Mouse (Mus musculus): ENCODE results near the gene Pibf1. TPM values are rescaled to one million over a fixed set of nuclear protein-coding genes. Genes with fewer than 3 reads are reported as not detected.

Pibf1 gene
- polyA plus RNA-seq, 1 experiment from 2014 or later: 23.6 TPM

GRCm38 (mm10) chr14:99163051-99163450, 63.8 kb downstream of the Pibf1 start:
- H3K4me3 ChIP-seq (ENCODE audit: low read depth, low read length): no peak overlapping the region
- no peak overlapping the region for H3K4me2 ChIP-seq (replicated peaks; ENCODE audit: low read depth, low read length)
- H3K9me3 ChIP-seq (ENCODE audit: control insufficient read depth, low read length): no peaks in the 10 kb centered on the region
- H3K4me1 ChIP-seq (replicated peaks; ENCODE audit: control insufficient read depth, insufficient read depth, low read length): no peaks in the 10 kb centered on the region
- H3K27ac ChIP-seq (ENCODE audit: low read depth, low read length): no peak overlapping the region
- WGBS: 93% methylated on average over 3 of the region's 3 CpGs
- no peak overlapping the region for H3K9ac ChIP-seq (ENCODE audit: low read depth, low read length)
- H3K36me3 ChIP-seq (ENCODE audit: control insufficient read depth, insufficient read depth, low read length): no peaks in the 10 kb centered on the region
- DNase-seq (ENCODE audit: low spot score) (no peak), ATAC-seq (ENCODE audit: low FRiP score) (no peak)
- no peaks in the 10 kb centered on the region for H3K27me3 ChIP-seq (ENCODE audit: control insufficient read depth, insufficient read depth, low read length)

GRCm38 (mm10) chr14:99174138-99174745, 75.0 kb downstream of the Pibf1 start:
- H3K27me3 ChIP-seq (ENCODE audit: control insufficient read depth, insufficient read depth, low read length): no peaks in the 10 kb centered on the region
- H3K4me1 ChIP-seq (replicated peaks; ENCODE audit: control insufficient read depth, insufficient read depth, low read length): no peaks in the 10 kb centered on the region
- DNase-seq (ENCODE audit: low spot score) (no peak), ATAC-seq (ENCODE audit: low FRiP score) (no peak)
- H3K9me3 ChIP-seq (ENCODE audit: control insufficient read depth, low read length): no peaks in the 10 kb centered on the region
- H3K9ac ChIP-seq (ENCODE audit: low read depth, low read length): no peak overlapping the region
- no peak overlapping the region for H3K4me2 ChIP-seq (replicated peaks; ENCODE audit: low read depth, low read length)
- H3K27ac ChIP-seq (ENCODE audit: low read depth, low read length): no peak overlapping the region
- 81% methylated on average over 4 of the region's 4 CpGs for WGBS
- H3K36me3 ChIP-seq (ENCODE audit: control insufficient read depth, insufficient read depth, low read length): no peaks in the 10 kb centered on the region
- no peak overlapping the region for H3K4me3 ChIP-seq (ENCODE audit: low read depth, low read length)

- 59% methylated on average over 9 of the region's 9 CpGs for WGBS
- H3K4me2 ChIP-seq (replicated peaks; ENCODE audit: low read depth, low read length): no peak overlapping the region
- ATAC-seq (ENCODE audit: low FRiP score) (no peak), DNase-seq (ENCODE audit: low spot score) (no peak)
- H3K27ac ChIP-seq (ENCODE audit: low read depth, low read length): no peak overlapping the region
- H3K27me3 ChIP-seq (ENCODE audit: control insufficient read depth, insufficient read depth, low read length): no peaks in the 10 kb centered on the region
- no peak overlapping the region for H3K9ac ChIP-seq (ENCODE audit: low read depth, low read length)
- no peaks in the 10 kb centered on the region for H3K36me3 ChIP-seq (ENCODE audit: control insufficient read depth, insufficient read depth, low read length)
- H3K4me1 ChIP-seq (replicated peaks; ENCODE audit: control insufficient read depth, insufficient read depth, low read length): no peaks in the 10 kb centered on the region
- H3K4me3 ChIP-seq (ENCODE audit: low read depth, low read length): no peak overlapping the region
- no peaks in the 10 kb centered on the region for H3K9me3 ChIP-seq (ENCODE audit: control insufficient read depth, low read length)
These were observed 77.3 kb downstream of the Pibf1 start for GRCm38 (mm10) chr14:99176559-99176958.

- H3K27ac ChIP-seq (ENCODE audit: low read depth, low read length): no peak overlapping the region
- DNase-seq (ENCODE audit: low spot score) (no peak), ATAC-seq (ENCODE audit: low FRiP score) (no peak)
- no peak overlapping the region for H3K4me3 ChIP-seq (ENCODE audit: low read depth, low read length)
- WGBS: 93% methylated on average over 5 of the region's 5 CpGs
- no peaks in the 10 kb centered on the region for H3K36me3 ChIP-seq (ENCODE audit: control insufficient read depth, insufficient read depth, low read length)
- no peaks in the 10 kb centered on the region for H3K27me3 ChIP-seq (ENCODE audit: control insufficient read depth, insufficient read depth, low read length)
- H3K4me2 ChIP-seq (replicated peaks; ENCODE audit: low read depth, low read length): no peak overlapping the region
- no peak overlapping the region for H3K9ac ChIP-seq (ENCODE audit: low read depth, low read length)
- H3K9me3 ChIP-seq (ENCODE audit: control insufficient read depth, low read length): no peaks in the 10 kb centered on the region
- H3K4me1 ChIP-seq (replicated peaks; ENCODE audit: control insufficient read depth, insufficient read depth, low read length): no peaks in the 10 kb centered on the region
These were observed 91.0 kb downstream of the Pibf1 start for GRCm38 (mm10) chr14:99190153-99190790.

- Histone ChIP-seq H3K9me3 (ENCODE audit: control insufficient read depth, low read length) (no peaks in the 10 kb centered on the region), H3K27ac (ENCODE audit: low read depth, low read length) (no peak overlapping the region), H3K4me2 (replicated peaks; ENCODE audit: low read depth, low read length) (no peak overlapping the region), H3K9ac (ENCODE audit: low read depth, low read length) (no peak overlapping the region), H3K4me1 (replicated peaks; ENCODE audit: control insufficient read depth, insufficient read depth, low read length) (no peaks in the 10 kb centered on the region), H3K4me3 (ENCODE audit: low read depth, low read length) (no peak overlapping the region), H3K36me3 (ENCODE audit: control insufficient read depth, insufficient read depth, low read length) (no peaks in the 10 kb centered on the region), H3K27me3 (ENCODE audit: control insufficient read depth, insufficient read depth, low read length) (no peaks in the 10 kb centered on the region)
- ATAC-seq (ENCODE audit: low FRiP score): no peak
- no peak for DNase-seq (ENCODE audit: low spot score)
- 96% methylated on average over 2 of the region's 2 CpGs for WGBS
These were observed 106.6 kb downstream of the Pibf1 start for GRCm38 (mm10) chr14:99205865-99206264.

GRCm38 (mm10) chr14:99206591-99206990, 107.4 kb downstream of the Pibf1 start:
- DNase-seq (ENCODE audit: low spot score) (no peak), ATAC-seq (ENCODE audit: low FRiP score) (no peak)
- Histone ChIP-seq H3K4me3 (ENCODE audit: low read depth, low read length) (no peak overlapping the region), H3K27ac (ENCODE audit: low read depth, low read length) (no peak overlapping the region), H3K9ac (ENCODE audit: low read depth, low read length) (no peak overlapping the region), H3K36me3 (ENCODE audit: control insufficient read depth, insufficient read depth, low read length) (no peaks in the 10 kb centered on the region), H3K9me3 (ENCODE audit: control insufficient read depth, low read length) (no peaks in the 10 kb centered on the region), H3K4me2 (replicated peaks; ENCODE audit: low read depth, low read length) (no peak overlapping the region), H3K27me3 (ENCODE audit: control insufficient read depth, insufficient read depth, low read length) (no peaks in the 10 kb centered on the region), H3K4me1 (replicated peaks; ENCODE audit: control insufficient read depth, insufficient read depth, low read length) (no peaks in the 10 kb centered on the region)
- 96% methylated on average over 5 of the region's 5 CpGs for WGBS

GRCm38 (mm10) chr14:99210431-99210830, 111.2 kb downstream of the Pibf1 start:
- Histone ChIP-seq H3K27ac (ENCODE audit: low read depth, low read length) (no peak overlapping the region), H3K4me2 (replicated peaks; ENCODE audit: low read depth, low read length) (no peak overlapping the region), H3K4me3 (ENCODE audit: low read depth, low read length) (no peak overlapping the region), H3K36me3 (ENCODE audit: control insufficient read depth, insufficient read depth, low read length) (no peaks in the 10 kb centered on the region), H3K9me3 (ENCODE audit: control insufficient read depth, low read length) (no peaks in the 10 kb centered on the region), H3K9ac (ENCODE audit: low read depth, low read length) (no peak overlapping the region), H3K4me1 (replicated peaks; ENCODE audit: control insufficient read depth, insufficient read depth, low read length) (no peaks in the 10 kb centered on the region), H3K27me3 (ENCODE audit: control insufficient read depth, insufficient read depth, low read length) (no peaks in the 10 kb centered on the region)
- ATAC-seq (ENCODE audit: low FRiP score): no peak
- WGBS: 85% methylated on average over 5 of the region's 5 CpGs
- no peak for DNase-seq (ENCODE audit: low spot score)

- H3K36me3 ChIP-seq (ENCODE audit: control insufficient read depth, insufficient read depth, low read length): no peaks in the 10 kb centered on the region
- no peak overlapping the region for H3K4me2 ChIP-seq (replicated peaks; ENCODE audit: low read depth, low read length)
- H3K4me3 ChIP-seq (ENCODE audit: low read depth, low read length): no peak overlapping the region
- no peak overlapping the region for H3K9ac ChIP-seq (ENCODE audit: low read depth, low read length)
- DNase-seq (ENCODE audit: low spot score) (no peak), ATAC-seq (ENCODE audit: low FRiP score) (no peak)
- no peaks in the 10 kb centered on the region for H3K9me3 ChIP-seq (ENCODE audit: control insufficient read depth, low read length)
- H3K27ac ChIP-seq (ENCODE audit: low read depth, low read length): no peak overlapping the region
- H3K27me3 ChIP-seq (ENCODE audit: control insufficient read depth, insufficient read depth, low read length): no peaks in the 10 kb centered on the region
- no peaks in the 10 kb centered on the region for H3K4me1 ChIP-seq (replicated peaks; ENCODE audit: control insufficient read depth, insufficient read depth, low read length)
- 84% methylated on average over 7 of the region's 7 CpGs for WGBS
These were observed 119.3 kb downstream of the Pibf1 start for GRCm38 (mm10) chr14:99218396-99219012.

- ATAC-seq (ENCODE audit: low FRiP score) (no peak), DNase-seq (ENCODE audit: low spot score) (peak; percentile 6)
- H3K9ac ChIP-seq (ENCODE audit: low read depth, low read length): no peak overlapping the region
- H3K9me3 ChIP-seq (ENCODE audit: control insufficient read depth, low read length): no peaks in the 10 kb centered on the region
- no peaks in the 10 kb centered on the region for H3K36me3 ChIP-seq (ENCODE audit: control insufficient read depth, insufficient read depth, low read length)
- H3K4me3 ChIP-seq (ENCODE audit: low read depth, low read length): no peak overlapping the region
- no peak overlapping the region for H3K27ac ChIP-seq (ENCODE audit: low read depth, low read length)
- H3K4me2 ChIP-seq (replicated peaks; ENCODE audit: low read depth, low read length): no peak overlapping the region
- H3K4me1 ChIP-seq (replicated peaks; ENCODE audit: control insufficient read depth, insufficient read depth, low read length): no peaks in the 10 kb centered on the region
- WGBS: 15% methylated on average over 9 of the region's 9 CpGs
- H3K27me3 ChIP-seq (ENCODE audit: control insufficient read depth, insufficient read depth, low read length): no peaks in the 10 kb centered on the region
These were observed 120.5 kb downstream of the Pibf1 start for GRCm38 (mm10) chr14:99219757-99220171.
